Mouse (Mus musculus): Measurements from ENCODE around the gene Tenm3.

GRCm38 (mm10) chr8:48688706-48689105, 155.0 kb downstream of the Tenm3 start:
- TF ChIP-seq CTCF (IDR thresholded peaks at IDR 0.05; ENCODE audit: low read depth) (no peak), EP300 (IDR thresholded peaks at IDR 0.05; ENCODE audit: low read depth) (no peak)

All from liver, postnatal 0 days (tissue).